Mouse (Mus musculus) ES-Bruce4 (cell line): Measurements from ENCODE around the gene Iqca.

Source experiments
- CTCF ChIP-seq: IDR thresholded peaks from one replicate; pipeline ENCODE4 v1.8.1; 2011; ENCODE audit warnings: low read depth, low read length
- POLR2A ChIP-seq: IDR thresholded peaks from one replicate; pipeline ENCODE4 v1.8.1; 2011; ENCODE audit warnings: low read length; ENCODE audit not compliant: insufficient read depth

GRCm38 (mm10) chr1:89992256-89992655, 160.9 kb downstream of the Iqca start:
- TF ChIP-seq POLR2A: no peak
- no peak for TF ChIP-seq CTCF
